Mouse (Mus musculus): ENCODE measurements around the gene Fgfr2.

Gene Fgfr2

GRCm38 (mm10) chr7:132307722-132308271, 815.4 kb downstream of the Fgfr2 start:
- DNase-seq, result no peak

- DNase-seq, result no peak
Measured at GRCm38 (mm10) chr7:132306671-132307412, 816.3 kb downstream of the Fgfr2 start.

- no peak for DNase-seq
Measured at GRCm38 (mm10) chr7:132305492-132306375, 817.4 kb downstream of the Fgfr2 start.

GRCm38 (mm10) chr7:132304424-132305085, 818.6 kb downstream of the Fgfr2 start:
- no peak for DNase-seq

GRCm38 (mm10) chr7:132303988-132304387, 819.2 kb downstream of the Fgfr2 start:
- DNase-seq, result no peak

- no peak for DNase-seq
Measured at GRCm38 (mm10) chr7:132302508-132303241, 820.5 kb downstream of the Fgfr2 start.

- DNase-seq, result no peak
Measured at GRCm38 (mm10) chr7:132299661-132300210, 823.4 kb downstream of the Fgfr2 start.

- DNase-seq, result no peak
Measured at GRCm38 (mm10) chr7:132298412-132298990, 824.6 kb downstream of the Fgfr2 start.

- no peak for DNase-seq
Measured at GRCm38 (mm10) chr7:132296661-132297443, 826.3 kb downstream of the Fgfr2 start.

- DNase-seq, result peak; percentile 77
Measured at GRCm38 (mm10) chr7:132296132-132296531, 827.0 kb downstream of the Fgfr2 start.

GRCm38 (mm10) chr7:132287340-132287664, 835.8 kb downstream of the Fgfr2 start:
- no peak for DNase-seq

- DNase-seq, result no peak
Measured at GRCm38 (mm10) chr7:132286630-132287339, 836.4 kb downstream of the Fgfr2 start.

- DNase-seq, result peak; percentile 55
Measured at GRCm38 (mm10) chr7:132284795-132285194, 838.4 kb downstream of the Fgfr2 start.

GRCm38 (mm10) chr7:132284048-132284737, 839.0 kb downstream of the Fgfr2 start:
- DNase-seq, result no peak

GRCm38 (mm10) chr7:132282576-132282975, 840.6 kb downstream of the Fgfr2 start:
- DNase-seq, result no peak

GRCm38 (mm10) chr7:132282161-132282560, 841.0 kb downstream of the Fgfr2 start:
- no peak for DNase-seq

GRCm38 (mm10) chr7:132281753-132282152, 841.4 kb downstream of the Fgfr2 start:
- DNase-seq, result peak; percentile 83

- no peak for DNase-seq
Measured at GRCm38 (mm10) chr7:132278658-132279057, 844.5 kb downstream of the Fgfr2 start.

- no peak for DNase-seq
Measured at GRCm38 (mm10) chr7:132276287-132276686, 846.9 kb downstream of the Fgfr2 start.

All from cerebellum, adult 9-10 months (tissue).